Mouse (Mus musculus): ENCODE data around the gene Fpgs. TPM values are rescaled to one million over a fixed set of nuclear protein-coding genes. Genes with fewer than 3 reads are reported as not detected.

The Fpgs gene
- polyA plus RNA-seq, 1 experiment from 2014 or later = 32.0 TPM

- Histone ChIP-seq H3K9me3 (ENCODE audit: control insufficient read depth, low read length) (no peaks in the 10 kb centered on the region), H3K9ac (ENCODE audit: low read depth, low read length) (no peak overlapping the region), H3K4me1 (ENCODE audit: control insufficient read depth, insufficient read depth, low read length) (peaks cover 18% of the 10 kb centered on the region), H3K4me2 (ENCODE audit: low read depth, low read length) (no peak overlapping the region), H3K36me3 (ENCODE audit: control insufficient read depth, insufficient read depth, low read length) (no peaks in the 10 kb centered on the region), H3K4me3 (ENCODE audit: low read length) (no peak overlapping the region), H3K27ac (ENCODE audit: low read length) (no peak overlapping the region), H3K27me3 (replicated peaks; ENCODE audit: control insufficient read depth, insufficient read depth, low read length) (no peaks in the 10 kb centered on the region)
- WGBS = 87% methylated on average over 5 of the region's 5 CpGs
- ATAC-seq = no peak
Observed at GRCm38 (mm10) chr2:32641810-32642209, 62.1 kb downstream of the Fpgs start.

- Histone ChIP-seq H3K9ac (ENCODE audit: low read depth, low read length) (no peak overlapping the region), H3K4me3 (ENCODE audit: low read length) (no peak overlapping the region), H3K4me2 (ENCODE audit: low read depth, low read length) (no peak overlapping the region), H3K4me1 (ENCODE audit: control insufficient read depth, insufficient read depth, low read length) (peaks cover 16% of the 10 kb centered on the region), H3K27ac (ENCODE audit: low read length) (no peak overlapping the region), H3K27me3 (replicated peaks; ENCODE audit: control insufficient read depth, insufficient read depth, low read length) (no peaks in the 10 kb centered on the region), H3K36me3 (ENCODE audit: control insufficient read depth, insufficient read depth, low read length) (no peaks in the 10 kb centered on the region), H3K9me3 (ENCODE audit: control insufficient read depth, low read length) (no peaks in the 10 kb centered on the region)
- WGBS = 56% methylated on average over 6 of the region's 6 CpGs
- ATAC-seq = no peak
Observed at GRCm38 (mm10) chr2:32640550-32641051, 63.3 kb downstream of the Fpgs start.

GRCm38 (mm10) chr2:32639632-32640031, 64.3 kb downstream of the Fpgs start:
- no peak for ATAC-seq

GRCm38 (mm10) chr2:32637778-32638281, 66.1 kb downstream of the Fpgs start:
- H3K4me2 ChIP-seq (ENCODE audit: low read depth, low read length) = no peak overlapping the region
- no peak overlapping the region for H3K4me3 ChIP-seq (ENCODE audit: low read length)
- H3K4me1 ChIP-seq (ENCODE audit: control insufficient read depth, insufficient read depth, low read length) = peaks cover 9% of the 10 kb centered on the region
- no peaks in the 10 kb centered on the region for H3K36me3 ChIP-seq (ENCODE audit: control insufficient read depth, insufficient read depth, low read length)
- peak; percentile 81 for ATAC-seq
- peak overlapping the region; percentile 44 for H3K9ac ChIP-seq (ENCODE audit: low read depth, low read length)
- WGBS = 17% methylated on average over 11 of the region's 11 CpGs
- H3K27me3 ChIP-seq (replicated peaks; ENCODE audit: control insufficient read depth, insufficient read depth, low read length) = no peaks in the 10 kb centered on the region
- no peaks in the 10 kb centered on the region for H3K9me3 ChIP-seq (ENCODE audit: control insufficient read depth, low read length)
- H3K27ac ChIP-seq (ENCODE audit: low read length) = peak overlapping the region; percentile 54

More at GRCm38 (mm10) chr2:32639632-32640031, 64.3 kb downstream of the Fpgs start:
- Histone ChIP-seq H3K4me2 (ENCODE audit: low read depth, low read length) (no peak overlapping the region), H3K27me3 (replicated peaks; ENCODE audit: control insufficient read depth, insufficient read depth, low read length) (no peaks in the 10 kb centered on the region), H3K4me1 (ENCODE audit: control insufficient read depth, insufficient read depth, low read length) (peaks cover 9% of the 10 kb centered on the region), H3K9me3 (ENCODE audit: control insufficient read depth, low read length) (no peaks in the 10 kb centered on the region), H3K27ac (ENCODE audit: low read length) (no peak overlapping the region), H3K4me3 (ENCODE audit: low read length) (no peak overlapping the region), H3K36me3 (ENCODE audit: control insufficient read depth, insufficient read depth, low read length) (no peaks in the 10 kb centered on the region), H3K9ac (ENCODE audit: low read depth, low read length) (no peak overlapping the region)
- WGBS = 59% methylated on average over 1 of the region's 1 CpGs

- 0 out of 2 replicates have a peak overlapping the region, but pooled peaks have one; percentile 9 for H3K27ac ChIP-seq (ENCODE audit: low read length)
- no peak for ATAC-seq
- no peak overlapping the region for H3K4me2 ChIP-seq (ENCODE audit: low read depth, low read length)
- WGBS = 78% methylated on average over 7 of the region's 7 CpGs
- peaks cover 9% of the 10 kb centered on the region for H3K4me1 ChIP-seq (ENCODE audit: control insufficient read depth, insufficient read depth, low read length)
- H3K9ac ChIP-seq (ENCODE audit: low read depth, low read length) = no peak overlapping the region
- H3K9me3 ChIP-seq (ENCODE audit: control insufficient read depth, low read length) = no peaks in the 10 kb centered on the region
- H3K27me3 ChIP-seq (replicated peaks; ENCODE audit: control insufficient read depth, insufficient read depth, low read length) = no peaks in the 10 kb centered on the region
- no peaks in the 10 kb centered on the region for H3K36me3 ChIP-seq (ENCODE audit: control insufficient read depth, insufficient read depth, low read length)
- no peak overlapping the region for H3K4me3 ChIP-seq (ENCODE audit: low read length)
Observed at GRCm38 (mm10) chr2:32636617-32637016, 67.3 kb downstream of the Fpgs start.

GRCm38 (mm10) chr2:32634277-32635105, 69.5 kb downstream of the Fpgs start:
- Histone ChIP-seq H3K4me3 (ENCODE audit: low read length) (no peak overlapping the region), H3K9me3 (ENCODE audit: control insufficient read depth, low read length) (no peaks in the 10 kb centered on the region), H3K27me3 (replicated peaks; ENCODE audit: control insufficient read depth, insufficient read depth, low read length) (no peaks in the 10 kb centered on the region), H3K36me3 (ENCODE audit: control insufficient read depth, insufficient read depth, low read length) (no peaks in the 10 kb centered on the region), H3K4me2 (ENCODE audit: low read depth, low read length) (no peak overlapping the region), H3K4me1 (ENCODE audit: control insufficient read depth, insufficient read depth, low read length) (peaks cover 9% of the 10 kb centered on the region), H3K27ac (ENCODE audit: low read length) (peak overlapping the region; percentile 24; the same call in 1 of the 2 replicates), H3K9ac (ENCODE audit: low read depth, low read length) (0 out of 2 replicates have a peak overlapping the region, but pooled peaks have one; percentile 0)
- no peak for ATAC-seq
- WGBS = 85% methylated on average over 10 of the region's 10 CpGs

GRCm38 (mm10) chr2:32633660-32634059, 70.3 kb downstream of the Fpgs start:
- no peaks in the 10 kb centered on the region for H3K27me3 ChIP-seq (replicated peaks; ENCODE audit: control insufficient read depth, insufficient read depth, low read length)
- no peak overlapping the region for H3K4me3 ChIP-seq (ENCODE audit: low read length)
- H3K4me2 ChIP-seq (ENCODE audit: low read depth, low read length) = no peak overlapping the region
- peaks cover 12% of the 10 kb centered on the region for H3K4me1 ChIP-seq (ENCODE audit: control insufficient read depth, insufficient read depth, low read length)
- H3K36me3 ChIP-seq (ENCODE audit: control insufficient read depth, insufficient read depth, low read length) = no peaks in the 10 kb centered on the region
- no peaks in the 10 kb centered on the region for H3K9me3 ChIP-seq (ENCODE audit: control insufficient read depth, low read length)
- 64% methylated on average over 5 of the region's 5 CpGs for WGBS
- H3K27ac ChIP-seq (ENCODE audit: low read length) = no peak overlapping the region
- no peak overlapping the region for H3K9ac ChIP-seq (ENCODE audit: low read depth, low read length)
- ATAC-seq = no peak

MicroRNAs within 50 kb of the gene (microRNA counts, 519-probe panel; counts per million panel counts)
- microRNA mmu-miR-1954 (1,279 counts per million, percentile 6 among the panel's probes with 10 or more counts), microRNA mmu-miR-2861 (1,434 counts per million, percentile 11 among the panel's probes with 10 or more counts)

Small RNAs within 50 kb of the gene (microRNA-seq; reads per million reads assigned to microRNA genes)
- gene Gm47291 (not detected), gene Mir1954 (not detected), gene Mir2861 (not detected), gene Mir3960 (not detected), gene Mir8093 (not detected)

Other genes with a start within 250 kb of the Fpgs start
- gene Fam102a, start 168.8 kb downstream of the Fpgs start, polyA plus RNA-seq (2015; fragmentation: Nextera tagmentation; extraction: Ambion mirVana) = 7.6 and 9.4 TPM in 2 replicates
- 123 and 128 TPM in 2 replicates for gene Dpm2, start 133.3 kb downstream of the Fpgs start, polyA plus RNA-seq (2015; fragmentation: Nextera tagmentation; extraction: Ambion mirVana)
- 0.33 and 0.34 TPM in 2 replicates for gene Pip5kl1, start 129.3 kb downstream of the Fpgs start, polyA plus RNA-seq (2015; fragmentation: Nextera tagmentation; extraction: Ambion mirVana)
- gene 9430097D07Rik, start 128.5 kb downstream of the Fpgs start, polyA plus RNA-seq (2015; fragmentation: Nextera tagmentation; extraction: Ambion mirVana) = not detected in 2 replicates
- 14.7 and 16.5 TPM in 2 replicates for gene St6galnac4, start 117.0 kb downstream of the Fpgs start, polyA plus RNA-seq (2015; fragmentation: Nextera tagmentation; extraction: Ambion mirVana)
- 12.3 and 15.2 TPM in 2 replicates for gene St6galnac6, start 104.4 kb downstream of the Fpgs start, polyA plus RNA-seq (2015; fragmentation: Nextera tagmentation; extraction: Ambion mirVana)
- gene Ak1, start 82.4 kb downstream of the Fpgs start, polyA plus RNA-seq (2015; fragmentation: Nextera tagmentation; extraction: Ambion mirVana) = 15.3 and 18.6 TPM in 2 replicates
- gene Eng, start 57.5 kb downstream of the Fpgs start, polyA plus RNA-seq (2015; fragmentation: Nextera tagmentation; extraction: Ambion mirVana) = 66.8 and 70.3 TPM in 2 replicates
- gene Cdk9, start 8.9 kb upstream of the Fpgs start, polyA plus RNA-seq (2015; fragmentation: Nextera tagmentation; extraction: Ambion mirVana) = 83.4 and 86.0 TPM in 2 replicates
- 26.1 and 26.5 TPM in 2 replicates for gene Sh2d3c, start 16.9 kb upstream of the Fpgs start, polyA plus RNA-seq (2015; fragmentation: Nextera tagmentation; extraction: Ambion mirVana)
- 0.26 TPM in 1 of 2 replicates, not detected in the other for gene 6330409D20Rik, start 36.9 kb upstream of the Fpgs start, polyA plus RNA-seq (2015; fragmentation: Nextera tagmentation; extraction: Ambion mirVana)
- gene Tor2a, start 53.1 kb upstream of the Fpgs start, polyA plus RNA-seq (2015; fragmentation: Nextera tagmentation; extraction: Ambion mirVana) = 73.1 and 74.0 TPM in 2 replicates
- 0.32 and 0.34 TPM in 2 replicates for gene Ttc16, start 71.5 kb upstream of the Fpgs start, polyA plus RNA-seq (2015; fragmentation: Nextera tagmentation; extraction: Ambion mirVana)
- gene Ptrh1, start 71.6 kb upstream of the Fpgs start, polyA plus RNA-seq (2015; fragmentation: Nextera tagmentation; extraction: Ambion mirVana) = 5.4 and 6.3 TPM in 2 replicates
- gene Cfap157, start 80.3 kb upstream of the Fpgs start, polyA plus RNA-seq (2015; fragmentation: Nextera tagmentation; extraction: Ambion mirVana) = 0.58 and 1.2 TPM in 2 replicates
- gene Stxbp1, start 143.1 kb upstream of the Fpgs start, polyA plus RNA-seq (2015; fragmentation: Nextera tagmentation; extraction: Ambion mirVana) = 18.1 TPM in 2 replicates
- 35.4 and 37.8 TPM in 2 replicates for gene Fam129b, start 172.0 kb upstream of the Fpgs start, polyA plus RNA-seq (2015; fragmentation: Nextera tagmentation; extraction: Ambion mirVana)